ENCODE assay signal across 21 mouse cellular contexts in the genomic region with DNA sequence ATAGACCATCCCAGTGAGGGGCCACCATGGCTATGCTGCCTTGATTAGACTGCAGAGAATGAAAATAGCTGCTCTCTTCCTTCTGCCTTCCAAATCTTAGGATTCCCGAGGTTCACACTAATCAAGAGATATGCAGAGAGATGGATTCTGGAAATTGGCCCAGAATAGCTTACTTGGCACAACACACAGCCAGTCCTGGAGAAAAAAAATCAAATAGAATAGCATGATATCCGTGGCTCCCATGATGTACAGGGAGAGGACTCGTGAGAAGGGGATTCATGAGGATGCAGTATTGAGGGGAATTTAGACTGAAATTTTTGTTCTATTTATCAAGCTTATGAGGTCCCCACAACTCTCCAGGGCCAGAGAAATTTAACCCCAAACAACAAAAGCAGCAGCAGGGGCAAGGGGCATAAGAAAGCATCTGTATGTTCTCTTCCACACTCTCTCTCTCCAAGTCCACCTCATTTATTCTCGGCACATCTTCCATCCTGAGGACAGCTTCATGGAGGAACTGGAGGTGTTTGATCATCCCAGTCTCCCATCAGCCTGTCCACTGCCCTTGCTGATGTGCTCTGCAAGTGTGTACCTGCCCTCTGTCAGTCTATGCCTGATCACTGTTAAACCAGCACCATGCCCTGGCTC.
A peak's percentile ranks its signal among the peaks of the same experiment; 100 is the strongest.
DNase-seq lines count a peak whose midpoint lies in the region; ATAC-seq and TF ChIP-seq lines count a peak whose summit lies in the region.
"Had no signal": no experiment of that assay in that cellular context is flagged by ENCODE, and none has a peak within 500 bp of the region (broad histone marks: within the 10 kb centered on the region; RNA-seq: fewer than 3 reads in every experiment).

No protein-coding gene starts in this region.

- H3K36me3 ChIP-seq in hindbrain, embryonic 13.5 days: no peaks in the 10 kb centered on the region
- H3K36me3 ChIP-seq in hindbrain, embryonic 12.5 days: no peaks in the 10 kb centered on the region
- H3K36me3 ChIP-seq in lung, embryonic 16.5 days (ENCODE audit: control insufficient read depth, insufficient read depth, low read length): no peaks in the 10 kb centered on the region
- H3K36me3 ChIP-seq in neural tube, embryonic 14.5 days (ENCODE audit: control insufficient read depth, insufficient read depth, low read length): no peaks in the 10 kb centered on the region
- H3K36me3 ChIP-seq: embryonic facial prominence, embryonic 12.5 days; intestine, embryonic 15.5 days had no signal

- no peak overlapping the region for H3K4me3 ChIP-seq in cerebellum, adult 2 months (replicated peaks; ENCODE audit: insufficient read depth, low read depth, low read length)
- no peak overlapping the region for H3K4me3 ChIP-seq in hindbrain, embryonic 13.5 days
- H3K4me3 ChIP-seq in hindbrain, embryonic 12.5 days: no peak overlapping the region
- H3K4me3 ChIP-seq in lung, embryonic 16.5 days (ENCODE audit: low read length): no peak overlapping the region
- H3K4me3 ChIP-seq in neural tube, embryonic 14.5 days (ENCODE audit: low read depth, low read length): no peak overlapping the region
- H3K4me3 ChIP-seq: embryonic facial prominence, embryonic 12.5 days; intestine, embryonic 15.5 days; myocyte had no signal

- WGBS in cerebellum, adult 2 months: 51% methylated on average over 4 of the region's 4 CpGs
- 67% methylated on average over 4 of the region's 4 CpGs for WGBS in hindbrain, embryonic 13.5 days
- WGBS in hindbrain, embryonic 12.5 days: 75% methylated on average over 4 of the region's 4 CpGs
- WGBS in lung, embryonic 16.5 days: 34% methylated on average over 4 of the region's 4 CpGs
- 72% methylated on average over 4 of the region's 4 CpGs for WGBS in neural tube, embryonic 14.5 days

- no peak for TF ChIP-seq POLR2A in cerebellum, adult 2 months (IDR thresholded peaks at IDR 0.05; ENCODE audit: borderline replicate concordance, insufficient read depth, low read length)

- no peak for ATAC-seq in hindbrain, embryonic 13.5 days (ENCODE audit: low FRiP score)
- no peak for ATAC-seq in hindbrain, embryonic 12.5 days (ENCODE audit: low FRiP score)
- ATAC-seq in lung, embryonic 16.5 days (ENCODE audit: low read depth): peak; percentile 70
- ATAC-seq in neural tube, embryonic 14.5 days (ENCODE audit: low read depth): no peak
- ATAC-seq: intestine, embryonic 15.5 days had no signal

- H3K27me3 ChIP-seq in cerebellum, adult 2 months (ENCODE audit: control insufficient read depth, insufficient read depth, low read length): no peaks in the 10 kb centered on the region
- no peaks in the 10 kb centered on the region for H3K27me3 ChIP-seq in hindbrain, embryonic 13.5 days
- no peaks in the 10 kb centered on the region for H3K27me3 ChIP-seq in hindbrain, embryonic 12.5 days
- no peaks in the 10 kb centered on the region for H3K27me3 ChIP-seq in lung, embryonic 16.5 days (ENCODE audit: control insufficient read depth, insufficient read depth, low read depth, low read length)
- no peaks in the 10 kb centered on the region for H3K27me3 ChIP-seq in neural tube, embryonic 14.5 days (ENCODE audit: control insufficient read depth, insufficient read depth, low read length)
- H3K27me3 ChIP-seq: embryonic facial prominence, embryonic 12.5 days; intestine, embryonic 15.5 days had no signal

- intact Hi-C loops in heart, postnatal 10 days (cut with DNase I): no loop called here

- DNase-seq in cerebellum, postnatal 10 days: peak; percentile 25 to 30
- no peak for DNase-seq in cerebellum, adult 2 months
- DNase-seq in lung, postnatal 4 days: no peak
- no peak for DNase-seq in heart, postnatal 10 days
- DNase-seq: adrenal gland, postnatal 25 days; cerebellum, adult 11 months; gastrocnemius, postnatal 10 days; kidney, adult 8-10 months; kidney, postnatal 10 days; layer of hippocampus, postnatal 36 days; lung, postnatal 36 days; right cerebral cortex, postnatal 14 days; spleen, adult 18-20 months had no signal

- H3K27ac ChIP-seq in cerebellum, adult 2 months (ENCODE audit: insufficient read depth, low read length): no peak overlapping the region
- H3K27ac ChIP-seq in hindbrain, embryonic 13.5 days: peak overlapping the region; percentile 71
- no peak overlapping the region; the same call in 1 of the 2 replicates for H3K27ac ChIP-seq in hindbrain, embryonic 12.5 days
- H3K27ac ChIP-seq in lung, embryonic 16.5 days (ENCODE audit: low read length): no peak overlapping the region
- H3K27ac ChIP-seq in neural tube, embryonic 14.5 days (ENCODE audit: low read depth, low read length): peak overlapping the region; percentile 16; the same call in 1 of the 2 replicates
- H3K27ac ChIP-seq: embryonic facial prominence, embryonic 12.5 days; intestine, embryonic 15.5 days had no signal

- H3K4me1 ChIP-seq in cerebellum, adult 2 months (ENCODE audit: control insufficient read depth, insufficient read depth, low read length): no peaks in the 10 kb centered on the region
- peaks cover 26% of the 10 kb centered on the region for H3K4me1 ChIP-seq in hindbrain, embryonic 13.5 days (replicated peaks)
- H3K4me1 ChIP-seq in hindbrain, embryonic 12.5 days: peaks cover 3% of the 10 kb centered on the region; the same call in 1 of the 2 replicates
- peaks cover 11% of the 10 kb centered on the region for H3K4me1 ChIP-seq in lung, embryonic 16.5 days (replicated peaks; ENCODE audit: control insufficient read depth, insufficient read depth, low read length)
- H3K4me1 ChIP-seq in neural tube, embryonic 14.5 days (ENCODE audit: control insufficient read depth, insufficient read depth, low read length): 0 out of 2 replicates have a peak, but pooled peaks cover 3% of the 10 kb centered on the region
- H3K4me1 ChIP-seq: intestine, embryonic 15.5 days had no signal

- no peak for TF ChIP-seq CTCF in cerebellum, adult 2 months (IDR thresholded peaks at IDR 0.05; ENCODE audit: borderline replicate concordance, insufficient read depth, low read depth, low read length)

- no peak overlapping the region for H3K4me2 ChIP-seq in hindbrain, embryonic 13.5 days
- no peak overlapping the region for H3K4me2 ChIP-seq in hindbrain, embryonic 12.5 days (replicated peaks)
- H3K4me2 ChIP-seq in lung, embryonic 16.5 days (ENCODE audit: low read depth, low read length): no peak overlapping the region
- H3K4me2 ChIP-seq in neural tube, embryonic 14.5 days (ENCODE audit: low read depth, low read length): no peak overlapping the region
- H3K4me2 ChIP-seq: embryonic facial prominence, embryonic 12.5 days; heart, embryonic 11.5 days; intestine, embryonic 15.5 days had no signal

- no peak overlapping the region for H3K9ac ChIP-seq in hindbrain, embryonic 13.5 days
- no peak overlapping the region for H3K9ac ChIP-seq in hindbrain, embryonic 12.5 days
- H3K9ac ChIP-seq in lung, embryonic 16.5 days (ENCODE audit: low read length): no peak overlapping the region
- H3K9ac ChIP-seq in neural tube, embryonic 14.5 days (replicated peaks; ENCODE audit: low read depth, low read length): no peak overlapping the region
- H3K9ac ChIP-seq: embryonic facial prominence, embryonic 12.5 days; intestine, embryonic 15.5 days had no signal

- H3K9me3 ChIP-seq in hindbrain, embryonic 13.5 days: no peaks in the 10 kb centered on the region
- H3K9me3 ChIP-seq in hindbrain, embryonic 12.5 days (replicated peaks): no peaks in the 10 kb centered on the region
- H3K9me3 ChIP-seq in lung, embryonic 16.5 days (ENCODE audit: control insufficient read depth, low read length): no peaks in the 10 kb centered on the region
- no peaks in the 10 kb centered on the region for H3K9me3 ChIP-seq in neural tube, embryonic 14.5 days (ENCODE audit: control insufficient read depth, low read length)
- H3K9me3 ChIP-seq: embryonic facial prominence, embryonic 12.5 days; intestine, embryonic 15.5 days had no signal

Comparison
In these comparisons a context has a peak if more than half of its experiments do, and no peak if none do; other contexts are left out.
1. DNase-seq: peak in cerebellum, postnatal 10 days (2 of 2); none in cerebellum, adult 2 months (0 of 2), lung, postnatal 4 days (0 of 2) and heart, postnatal 10 days (0 of 2).
2. H3K27ac ChIP-seq: peak in hindbrain, embryonic 13.5 days (single experiment) and neural tube, embryonic 14.5 days (single experiment); none in cerebellum, adult 2 months (single experiment), hindbrain, embryonic 12.5 days (single experiment) and lung, embryonic 16.5 days (single experiment).